Mouse (Mus musculus) subcutaneous adipose tissue, adult 2 months (tissue): Measurements from ENCODE around the gene C1ql3. TPM values are rescaled to one million over a fixed set of nuclear protein-coding genes. Genes with fewer than 3 reads are reported as not detected.

Source experiments
- polyA plus RNA-seq: library from polyadenylated mRNA; depleted of rRNA; stranded (reverse); fragments of >200 nt; gene quantifications from 2 replicates; pipeline ENCODE4 v1.2.3, GENCODE M21; 2012; ENCODE audit warnings: low replicate concordance; rRNA removed

Gene C1ql3
- 0.13 TPM in 1 of 2 replicates, not detected in the other for polyA plus RNA-seq

GRCm38 (mm10) chr2:13011472-13011871 lies at the start of gene C1ql3:
Gene C1ql3 (minus strand): TSS chr2:13011806.

Other genes with a start within 250 kb of the C1ql3 start
- 9.5 and 14.0 TPM in 2 replicates for gene Pter, start 87.8 kb downstream of the C1ql3 start, polyA plus RNA-seq